Mouse (Mus musculus): ENCODE measurements at regions not wholly inside any gene's neighbourhood (a gene's known extent, or its start where the extent isn't known, plus 50 kb on each side); places are given as distances from the start of the nearest gene placed in this dataset.
"Not testable (repeated sequence)": the region's sequence is repeated elsewhere in the genome, so short reads cannot be mapped to it uniquely, and the experiment has no call there.

DNA sequence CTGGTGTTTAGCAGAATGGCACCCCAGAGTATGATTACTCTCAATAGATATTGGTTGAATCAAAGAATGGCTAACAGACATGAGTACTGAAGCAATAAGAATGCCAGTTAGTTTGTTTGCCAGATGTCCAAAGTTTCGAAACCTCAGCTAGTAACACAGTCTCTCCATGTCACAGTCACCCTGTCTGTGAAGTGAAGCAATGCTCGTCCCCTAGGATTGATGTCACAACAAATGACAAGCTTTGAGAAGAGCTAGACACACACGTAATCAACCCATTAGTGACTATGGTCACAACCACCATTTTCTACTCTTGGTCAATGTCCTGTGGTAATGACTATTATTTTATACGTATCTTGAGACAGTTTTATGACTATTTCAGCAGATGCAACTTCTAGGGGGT lies 69.3 kb upstream of the Tgm3 start:
- intact Hi-C loops (cut with DNase I): no loop called here
- no peak for DNase-seq (ENCODE audit: extremely low spot score in 1 of 2, low spot score in 2 of 2)

DNA sequence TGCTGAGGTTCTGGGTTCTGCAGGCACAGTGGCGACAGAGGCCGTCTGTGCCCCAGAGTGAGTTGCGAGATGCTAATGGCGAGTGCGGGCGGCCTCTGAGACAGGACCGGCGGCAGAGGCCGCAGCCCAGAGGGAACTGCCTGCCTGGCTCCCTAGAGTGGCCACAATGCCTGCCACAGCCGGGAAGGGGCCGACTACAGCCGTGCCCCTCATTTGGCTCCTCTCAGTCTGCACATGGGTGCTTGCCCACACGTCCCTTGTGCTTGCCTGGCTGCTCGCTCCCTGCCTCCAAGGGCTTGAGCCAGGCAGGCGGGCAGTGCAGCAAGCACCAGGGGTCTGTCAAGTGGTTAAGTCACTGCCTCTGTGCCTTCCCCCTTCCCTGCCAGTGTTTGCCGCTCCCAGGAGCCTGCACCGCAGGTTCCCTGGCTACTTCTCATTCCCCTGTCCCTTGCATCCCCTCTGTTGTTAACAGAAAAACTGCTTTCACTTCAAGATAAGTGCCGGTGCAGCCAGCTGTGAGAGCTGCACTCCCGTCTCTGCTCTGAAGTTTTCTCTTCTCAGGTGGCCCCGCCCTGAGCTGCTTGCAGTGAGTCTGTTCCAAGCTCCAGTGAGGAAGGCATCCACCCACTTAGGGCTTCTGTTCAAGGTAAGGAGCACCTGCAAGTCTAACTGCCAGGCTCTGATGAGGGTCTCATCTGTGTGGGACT lies 64.1 kb upstream of the Tgm3 start:
- DNase-seq (ENCODE audit: extremely low spot score in 1 of 2, low spot score in 2 of 2): peak in 1 of 2 experiments; percentile 21
- intact Hi-C loops (cut with DNase I): no loop called here

DNA sequence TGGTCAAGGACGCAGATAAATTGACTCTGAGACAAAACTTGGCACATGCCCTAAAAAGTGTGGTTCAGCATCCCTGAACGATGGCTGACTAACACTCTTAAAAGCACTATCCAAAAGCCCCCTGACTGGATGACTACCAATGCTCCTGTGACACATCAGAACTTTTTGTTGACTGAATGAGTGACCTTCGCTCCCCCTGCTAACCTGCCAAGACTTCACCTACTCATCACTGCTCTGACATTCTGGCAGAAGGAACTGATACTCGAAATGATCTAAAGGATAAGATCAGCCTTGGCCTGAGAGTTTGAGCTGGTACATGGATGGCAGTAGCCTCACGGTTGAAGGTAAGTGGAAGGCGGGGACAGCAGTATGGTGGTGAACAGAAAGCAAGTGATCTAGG lies 62.4 kb upstream of the Tgm3 start:
- DNase-seq (ENCODE audit: extremely low spot score in 1 of 2, low spot score in 2 of 2); intact Hi-C loops (cut with DNase I): not testable (repeated sequence)

DNA sequence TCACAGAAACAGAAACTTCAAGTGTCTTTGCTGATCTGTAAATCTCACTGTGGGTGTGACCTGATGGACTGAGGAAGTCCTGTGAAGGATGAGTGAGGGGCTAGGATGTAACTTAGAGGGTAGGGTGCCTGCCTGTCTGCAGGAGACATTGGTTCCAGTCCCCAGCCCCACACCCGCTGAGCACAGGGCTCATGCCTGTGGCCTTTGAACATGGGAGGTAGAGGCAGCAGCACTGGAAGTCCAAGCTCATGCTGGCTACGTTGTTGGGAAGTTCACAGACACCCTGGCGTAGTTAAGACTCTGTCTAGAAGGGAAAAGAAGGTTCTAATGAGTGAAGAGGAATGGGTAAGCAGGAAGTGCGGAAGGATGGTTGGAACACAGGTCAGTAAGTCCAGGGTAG lies 59.7 kb upstream of the Tgm3 start:
- no peak for DNase-seq (ENCODE audit: extremely low spot score in 1 of 2, low spot score in 2 of 2)
- intact Hi-C loops (cut with DNase I): no loop called here

DNA sequence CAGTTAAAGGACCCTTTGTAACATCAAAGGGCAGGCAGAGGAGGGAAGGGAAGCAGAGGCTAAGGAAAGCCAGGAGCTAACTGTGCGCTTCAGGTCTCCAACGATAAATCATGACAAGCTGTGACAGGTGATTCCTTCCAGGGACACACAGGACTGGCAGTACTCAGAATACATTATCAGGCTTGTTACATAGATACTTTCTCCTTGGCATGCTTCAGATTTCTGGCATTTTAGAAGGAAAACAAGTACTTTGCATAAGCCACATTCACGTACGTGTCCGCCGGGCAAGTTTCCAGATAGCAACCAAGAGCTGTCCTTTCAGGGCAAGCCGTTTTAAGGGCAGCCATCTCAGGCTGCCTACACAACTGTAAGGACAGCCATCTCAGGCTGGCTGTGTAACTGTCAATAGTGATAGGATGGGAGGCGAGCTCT lies 56.9 kb upstream of the Tgm3 start:
- peak in 1 of 2 experiments; percentile 27 for DNase-seq (ENCODE audit: extremely low spot score in 1 of 2, low spot score in 2 of 2)
- intact Hi-C loops (cut with DNase I): no loop called here

DNA sequence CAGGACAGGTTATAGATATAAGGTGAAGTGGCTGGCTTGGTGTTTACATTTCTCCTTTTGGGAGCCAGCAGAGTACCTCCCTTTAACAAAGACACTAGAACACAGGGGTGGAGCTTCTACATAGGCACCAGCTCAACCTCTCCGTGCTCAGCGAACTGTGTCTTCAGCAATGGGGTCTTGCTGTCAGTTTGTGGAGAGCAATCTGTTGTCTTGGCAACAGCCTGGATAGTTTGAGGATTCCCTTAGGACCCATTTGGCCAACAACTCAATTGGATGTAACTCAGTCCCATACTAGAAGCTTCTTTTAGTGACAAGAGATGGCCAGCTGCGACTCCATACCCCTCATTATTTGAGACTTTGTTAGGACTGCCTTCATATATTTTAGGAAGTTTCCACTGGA lies 54.0 kb upstream of the Tgm3 start:
- no peak for DNase-seq (ENCODE audit: extremely low spot score in 1 of 2, low spot score in 2 of 2)
- intact Hi-C loops (cut with DNase I): no loop called here

DNA sequence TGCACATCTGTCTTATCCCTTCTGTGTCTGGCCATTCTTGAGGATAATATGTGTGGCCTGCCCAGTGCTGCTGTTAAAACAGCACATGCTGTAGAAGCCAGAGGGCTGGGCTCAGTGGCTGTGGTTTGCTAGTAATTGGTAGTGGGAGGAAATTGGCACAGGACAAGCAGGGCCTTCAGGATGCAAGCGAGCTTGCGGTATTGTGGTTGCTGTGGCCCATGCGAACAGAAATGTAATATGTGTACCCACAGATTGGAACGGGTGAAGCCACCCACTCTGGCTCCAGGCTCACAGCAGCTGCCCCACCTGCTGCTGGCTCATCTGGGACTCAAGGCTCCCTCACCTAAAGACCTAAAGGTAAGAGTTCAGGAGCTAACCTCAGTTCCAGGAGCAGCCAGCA lies 51.8 kb upstream of the Tgm3 start:
- peak in 1 of 2 experiments; percentile 14 for DNase-seq (ENCODE audit: extremely low spot score in 1 of 2, low spot score in 2 of 2)
- intact Hi-C loops (cut with DNase I): no loop called here

DNA sequence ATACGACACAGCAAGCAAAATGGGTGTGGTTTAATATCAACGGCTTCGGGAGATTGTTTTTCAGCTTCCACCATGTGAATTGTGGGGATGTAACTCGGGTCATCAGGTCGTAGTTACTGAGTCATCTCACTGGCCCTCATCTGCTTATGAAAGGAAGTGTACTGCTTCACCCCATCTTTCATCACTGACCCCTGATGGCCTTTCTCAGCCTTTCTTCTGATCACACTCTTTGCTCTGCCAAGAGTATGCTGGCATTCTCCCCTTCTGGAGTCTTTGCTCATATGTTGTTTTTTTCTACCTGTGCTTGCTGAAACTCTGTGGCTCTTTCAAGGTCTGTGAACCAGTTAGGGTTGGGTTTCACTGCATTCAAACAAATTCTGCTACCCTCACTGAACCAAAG lies 50.6 kb upstream of the Tgm3 start:
- DNase-seq (ENCODE audit: extremely low spot score in 1 of 2, low spot score in 2 of 2): no peak
- intact Hi-C loops (cut with DNase I): no loop called here
